Mouse (Mus musculus) skeletal muscle tissue, adult 2 months (tissue): ENCODE results near the gene Heatr4.
A peak's percentile ranks its signal among the peaks of the same experiment; 100 is the strongest.
"Not testable (repeated sequence)": the region's sequence is repeated elsewhere in the genome, so short reads cannot be mapped to it uniquely, and the experiment has no call there.

Experiments
- DNase-seq: peaks from one replicate; pipeline ENCODE4 v3.0.0-alpha.2; 2012; ENCODE audit warnings: low read depth, low spot score

The Heatr4 gene

GRCm38 (mm10) chr12:83938592-83938991 is 46.1 kb downstream of the Heatr4 start:
- DNase-seq = not testable (repeated sequence)

GRCm38 (mm10) chr12:83937600-83937999 is 47.1 kb downstream of the Heatr4 start:
- DNase-seq = no peak

GRCm38 (mm10) chr12:83929186-83929804 is 55.4 kb downstream of the Heatr4 start:
- DNase-seq = no peak

- DNase-seq = no peak
Measured at GRCm38 (mm10) chr12:83927747-83928146, 56.9 kb downstream of the Heatr4 start.

GRCm38 (mm10) chr12:83926061-83926460 is 58.6 kb downstream of the Heatr4 start:
- DNase-seq = no peak

- DNase-seq = no peak
Measured at GRCm38 (mm10) chr12:83925160-83925703, 59.4 kb downstream of the Heatr4 start.

- no peak for DNase-seq
Measured at GRCm38 (mm10) chr12:83924332-83924731, 60.3 kb downstream of the Heatr4 start.

GRCm38 (mm10) chr12:83923486-83923859 is 61.2 kb downstream of the Heatr4 start:
- no peak for DNase-seq

GRCm38 (mm10) chr12:83922724-83923485 is 61.7 kb downstream of the Heatr4 start:
- no peak for DNase-seq

- DNase-seq = peak; percentile 99
Measured at GRCm38 (mm10) chr12:83921535-83922381, 62.9 kb downstream of the Heatr4 start, which contains the start of gene Numb. TSS of gene Numb (minus strand) at chr12:83921934.

- no peak for DNase-seq
Measured at GRCm38 (mm10) chr12:83920721-83921441, 63.8 kb downstream of the Heatr4 start.

- no peak for DNase-seq
Measured at GRCm38 (mm10) chr12:83916884-83917283, 67.8 kb downstream of the Heatr4 start.

GRCm38 (mm10) chr12:83914797-83915196 is 69.9 kb downstream of the Heatr4 start:
- DNase-seq = no peak

GRCm38 (mm10) chr12:83914202-83914740 is 70.4 kb downstream of the Heatr4 start:
- DNase-seq = no peak

GRCm38 (mm10) chr12:83910451-83910850 is 74.2 kb downstream of the Heatr4 start:
- DNase-seq = no peak
